Mouse (Mus musculus): ENCODE data around the gene Smyd5. TPM values are rescaled to one million over a fixed set of nuclear protein-coding genes. Genes with fewer than 3 reads are reported as not detected.
A peak's percentile ranks its signal among the peaks of the same experiment; 100 is the strongest.
"Not testable (repeated sequence)": the region's sequence is repeated elsewhere in the genome, so short reads cannot be mapped to it uniquely, and the experiment has no call there.

Gene Smyd5
- total RNA-seq, 2 experiments from 2014 or later, result 38.9 to 40.9 TPM

GRCm38 (mm10) chr6:85445286-85445685, 13.5 kb downstream of the Smyd5 start:
- no peak for DNase-seq (ENCODE audit: extremely low spot score in 1 of 2, low spot score in 1 of 2)

GRCm38 (mm10) chr6:85447351-85447750, 15.6 kb downstream of the Smyd5 start:
- DNase-seq (ENCODE audit: extremely low spot score in 1 of 2, low spot score in 1 of 2), result no peak

- not testable (repeated sequence) for DNase-seq (ENCODE audit: extremely low spot score in 1 of 2, low spot score in 1 of 2)
These were observed 18.4 kb downstream of the Smyd5 start for GRCm38 (mm10) chr6:85450140-85450539.

GRCm38 (mm10) chr6:85450697-85451663, 19.2 kb downstream of the Smyd5 start, which contains the start of gene Cct7:
Gene Cct7, plus strand, starts transcription at chr6:85451514.
- DNase-seq (ENCODE audit: extremely low spot score in 1 of 2, low spot score in 1 of 2), result peak; percentile 95 to 97

GRCm38 (mm10) chr6:85451664-85452410, 20.0 kb downstream of the Smyd5 start, which contains the start of gene Pradc1:
Gene Pradc1, minus strand, starts transcription at chr6:85451970.
- DNase-seq (ENCODE audit: extremely low spot score in 1 of 2, low spot score in 1 of 2), result peak; percentile 90 to 91

- DNase-seq (ENCODE audit: extremely low spot score in 1 of 2, low spot score in 1 of 2), result no peak
These were observed 20.5 kb downstream of the Smyd5 start for GRCm38 (mm10) chr6:85452411-85452665.

- DNase-seq (ENCODE audit: extremely low spot score in 1 of 2, low spot score in 1 of 2), result no peak
These were observed 21.0 kb downstream of the Smyd5 start for GRCm38 (mm10) chr6:85452816-85453215.

GRCm38 (mm10) chr6:85459621-85460020, 27.8 kb downstream of the Smyd5 start:
- DNase-seq (ENCODE audit: extremely low spot score in 1 of 2, low spot score in 1 of 2), result no peak

GRCm38 (mm10) chr6:85465381-85465780, 33.6 kb downstream of the Smyd5 start:
- no peak for DNase-seq (ENCODE audit: extremely low spot score in 1 of 2, low spot score in 1 of 2)

GRCm38 (mm10) chr6:85469660-85470430, 38.1 kb downstream of the Smyd5 start:
- no peak for DNase-seq (ENCODE audit: extremely low spot score in 1 of 2, low spot score in 1 of 2)

GRCm38 (mm10) chr6:85471962-85472361, 40.2 kb downstream of the Smyd5 start:
- DNase-seq (ENCODE audit: extremely low spot score in 1 of 2, low spot score in 1 of 2), result no peak

GRCm38 (mm10) chr6:85472542-85472941, 40.8 kb downstream of the Smyd5 start:
- DNase-seq (ENCODE audit: extremely low spot score in 1 of 2, low spot score in 1 of 2), result no peak

GRCm38 (mm10) chr6:85475581-85475980, 43.8 kb downstream of the Smyd5 start:
- no peak for DNase-seq (ENCODE audit: extremely low spot score in 1 of 2, low spot score in 1 of 2)

GRCm38 (mm10) chr6:85477366-85477917, 45.7 kb downstream of the Smyd5 start:
- DNase-seq (ENCODE audit: extremely low spot score in 1 of 2, low spot score in 1 of 2), result no peak

GRCm38 (mm10) chr6:85478416-85478815, 46.6 kb downstream of the Smyd5 start:
- DNase-seq (ENCODE audit: extremely low spot score in 1 of 2, low spot score in 1 of 2), result no peak

- no peak for DNase-seq (ENCODE audit: extremely low spot score in 1 of 2, low spot score in 1 of 2)
These were observed 48.2 kb downstream of the Smyd5 start for GRCm38 (mm10) chr6:85479979-85480378.

GRCm38 (mm10) chr6:85480685-85481084, 48.9 kb downstream of the Smyd5 start:
- no peak for DNase-seq (ENCODE audit: extremely low spot score in 1 of 2, low spot score in 1 of 2)

- no peak for DNase-seq (ENCODE audit: extremely low spot score in 1 of 2, low spot score in 1 of 2)
These were observed 52.3 kb downstream of the Smyd5 start for GRCm38 (mm10) chr6:85483843-85484721.

- no peak for DNase-seq (ENCODE audit: extremely low spot score in 1 of 2, low spot score in 1 of 2)
These were observed 53.9 kb downstream of the Smyd5 start for GRCm38 (mm10) chr6:85485738-85486137.
